Mouse (Mus musculus): ENCODE results near the gene Ccdc13.

Gene Ccdc13

GRCm38 (mm10) chr9:121838829-121839621 lies at the start of gene Ccdc13:
Ccdc13 (minus strand) TSS chr9:121839461.
- peak; percentile 87 for DNase-seq

- DNase-seq = no peak
Observed at GRCm38 (mm10) chr9:121882015-121882457, 42.8 kb upstream of the Ccdc13 start.

GRCm38 (mm10) chr9:121881301-121881700 lies 42.0 kb upstream of the Ccdc13 start:
- DNase-seq = no peak

GRCm38 (mm10) chr9:121880840-121881239 lies 41.6 kb upstream of the Ccdc13 start:
- peak; percentile 52 for DNase-seq

GRCm38 (mm10) chr9:121877052-121877740 lies 37.9 kb upstream of the Ccdc13 start:
- peak; percentile 43 for DNase-seq

- DNase-seq = no peak
Observed at GRCm38 (mm10) chr9:121873578-121873977, 34.3 kb upstream of the Ccdc13 start.

GRCm38 (mm10) chr9:121872062-121872683 lies 32.9 kb upstream of the Ccdc13 start:
- no peak for DNase-seq

GRCm38 (mm10) chr9:121869973-121870515 lies 30.8 kb upstream of the Ccdc13 start:
- DNase-seq = no peak

- no peak for DNase-seq
Observed at GRCm38 (mm10) chr9:121869432-121869831, 30.2 kb upstream of the Ccdc13 start.

GRCm38 (mm10) chr9:121868236-121868635 lies 29.0 kb upstream of the Ccdc13 start:
- DNase-seq = no peak

GRCm38 (mm10) chr9:121867632-121868031 lies 28.4 kb upstream of the Ccdc13 start:
- DNase-seq = no peak

- no peak for DNase-seq
Observed at GRCm38 (mm10) chr9:121865425-121866008, 26.3 kb upstream of the Ccdc13 start.

GRCm38 (mm10) chr9:121864837-121865236 lies 25.6 kb upstream of the Ccdc13 start:
- no peak for DNase-seq

GRCm38 (mm10) chr9:121860921-121861320 lies 21.7 kb upstream of the Ccdc13 start:
- no peak for DNase-seq

- DNase-seq = no peak
Observed at GRCm38 (mm10) chr9:121859345-121859744, 20.1 kb upstream of the Ccdc13 start.

- DNase-seq = no peak
Observed at GRCm38 (mm10) chr9:121858153-121858488, 18.9 kb upstream of the Ccdc13 start, which contains the start of gene Higd1a. Higd1a (minus strand) TSS chr9:121858362.

- DNase-seq = peak; percentile 99
Observed at GRCm38 (mm10) chr9:121857474-121858152, 18.4 kb upstream of the Ccdc13 start.

GRCm38 (mm10) chr9:121856649-121857416 lies 17.6 kb upstream of the Ccdc13 start:
- DNase-seq = no peak

- DNase-seq = no peak
Observed at GRCm38 (mm10) chr9:121854246-121854645, 15.0 kb upstream of the Ccdc13 start.

- DNase-seq = no peak
Observed at GRCm38 (mm10) chr9:121847842-121848241, 8.6 kb upstream of the Ccdc13 start.

- no peak for DNase-seq
Observed at GRCm38 (mm10) chr9:121847138-121847537, 7.9 kb upstream of the Ccdc13 start.

Data from right cerebral cortex, postnatal 25 days (tissue).